Mouse (Mus musculus): ENCODE data around the gene Tat. TPM values are rescaled to one million over a fixed set of nuclear protein-coding genes. Genes with fewer than 3 reads are reported as not detected.

Gene Tat
- polyA plus RNA-seq, 1 experiment from 2014 or later: not detected

DNA sequence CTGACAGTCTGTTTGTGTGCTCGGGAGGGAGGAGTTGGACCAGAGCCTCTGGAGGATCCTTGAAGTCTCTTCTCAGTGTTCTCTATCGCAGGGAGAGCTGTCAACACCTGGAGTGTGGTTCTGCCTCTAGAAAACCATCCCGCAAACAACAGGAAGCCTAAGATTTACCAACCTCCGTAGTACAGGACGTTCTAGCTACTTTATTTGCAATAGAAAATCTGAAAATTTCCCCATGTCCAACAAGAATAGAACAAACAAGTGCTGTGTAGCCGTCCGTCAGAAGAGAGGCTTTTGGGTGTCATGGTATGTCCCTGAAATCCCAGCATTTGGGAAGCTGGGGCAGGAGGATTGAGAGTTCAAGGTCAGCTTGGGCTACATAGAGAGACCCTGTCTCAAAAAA lies 2.5 kb upstream of the Tat start:
- 82% methylated on average over 7 of the region's 7 CpGs for WGBS
- H3K9ac ChIP-seq: no peak overlapping the region
- no peak overlapping the region for H3K27ac ChIP-seq (replicated peaks)

DNA sequence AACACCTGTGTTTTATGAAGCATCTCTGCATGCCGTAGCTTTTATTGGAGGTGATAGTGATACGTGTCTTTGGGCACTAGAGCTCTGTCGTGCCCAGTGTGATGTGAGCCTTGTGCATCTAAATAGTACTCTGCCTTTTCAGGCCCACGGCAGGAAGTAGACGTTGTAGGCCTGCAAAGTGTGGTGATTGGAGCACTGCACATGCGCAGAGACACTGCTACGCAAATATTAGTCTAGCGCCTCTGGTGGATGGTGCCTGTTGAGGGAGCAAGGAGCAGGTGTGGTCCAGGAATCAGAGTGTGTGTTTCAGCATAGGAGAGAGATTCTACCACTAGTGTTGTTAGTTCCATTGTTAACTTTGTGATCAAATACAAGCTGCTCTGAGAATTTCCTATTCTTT lies 1.1 kb upstream of the Tat start:
- H3K4me1 ChIP-seq (replicated peaks): peaks cover 10% of the 10 kb centered on the region; the same call in 1 of the 2 replicates
- no peak overlapping the region for H3K4me3 ChIP-seq
- H3K36me3 ChIP-seq: no peaks in the 10 kb centered on the region
- no peak overlapping the region for H3K9ac ChIP-seq
- H3K27me3 ChIP-seq: no peaks in the 10 kb centered on the region
- 91% methylated on average over 8 of the region's 8 CpGs for WGBS
- no peak overlapping the region for H3K4me2 ChIP-seq
- H3K27ac ChIP-seq (replicated peaks): no peak overlapping the region
- H3K9me3 ChIP-seq: no peaks in the 10 kb centered on the region
- ATAC-seq (ENCODE audit: low FRiP score, low read depth): no peak

More for the DNA sequence above, 2.5 kb upstream of the Tat start:
- no peak overlapping the region for H3K4me3 ChIP-seq
- no peak for ATAC-seq (ENCODE audit: low FRiP score, low read depth)
- H3K4me1 ChIP-seq (replicated peaks): peaks cover 19% of the 10 kb centered on the region
- H3K27me3 ChIP-seq: no peaks in the 10 kb centered on the region
- no peak overlapping the region for H3K4me2 ChIP-seq
- H3K9me3 ChIP-seq: no peaks in the 10 kb centered on the region
- no peaks in the 10 kb centered on the region for H3K36me3 ChIP-seq

DNA sequence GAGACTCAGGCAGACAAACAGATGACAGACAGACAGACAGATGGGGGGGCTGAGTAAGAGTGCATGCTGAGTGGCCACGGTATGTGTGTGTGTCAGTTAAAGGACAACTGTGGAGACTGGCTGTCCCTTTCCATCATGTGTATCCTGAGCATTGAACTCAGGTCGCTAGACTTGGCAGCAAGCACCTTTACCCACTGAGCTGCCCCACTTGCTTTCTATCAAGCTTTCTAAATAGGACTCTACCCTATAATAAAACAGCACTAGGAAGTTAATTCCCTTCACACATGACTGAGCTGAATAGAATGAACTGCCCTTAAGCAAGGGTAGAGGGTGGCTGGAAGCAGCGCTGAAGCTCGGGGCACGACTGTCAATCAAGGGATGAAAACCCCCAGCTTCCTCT lies 1.9 kb downstream of the Tat start:
- H3K4me3 ChIP-seq: no peak overlapping the region
- H3K4me2 ChIP-seq: no peak overlapping the region
- H3K36me3 ChIP-seq: no peaks in the 10 kb centered on the region
- no peaks in the 10 kb centered on the region for H3K4me1 ChIP-seq (replicated peaks)
- WGBS: 63% methylated on average over 5 of the region's 5 CpGs
- H3K9ac ChIP-seq: no peak overlapping the region
- no peaks in the 10 kb centered on the region for H3K9me3 ChIP-seq
- H3K27ac ChIP-seq (replicated peaks): no peak overlapping the region
- no peaks in the 10 kb centered on the region for H3K27me3 ChIP-seq
- no peak for ATAC-seq (ENCODE audit: low FRiP score, low read depth)

DNA sequence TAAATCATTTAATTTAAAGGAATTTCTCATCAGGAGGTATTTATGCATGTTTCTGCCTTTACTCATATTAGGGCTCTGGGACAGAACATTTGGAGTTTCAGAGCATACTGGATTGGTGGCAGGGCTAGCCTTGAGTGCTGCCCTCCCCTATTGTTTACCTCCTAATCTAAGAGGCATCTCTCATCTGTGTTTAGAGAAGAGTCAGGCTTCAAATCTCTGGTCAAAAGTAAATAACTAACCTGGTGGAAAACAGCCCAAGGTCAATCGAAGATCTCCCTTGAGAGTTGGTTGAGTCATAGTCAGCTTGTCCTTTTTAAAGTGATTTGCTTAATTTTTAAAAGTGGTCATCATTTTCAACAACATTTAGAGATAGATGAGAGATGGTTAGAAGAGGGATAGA lies 2.7 kb downstream of the Tat start:
- no peaks in the 10 kb centered on the region for H3K9me3 ChIP-seq
- ATAC-seq (ENCODE audit: low FRiP score, low read depth): no peak
- no peak overlapping the region for H3K27ac ChIP-seq (replicated peaks)
- no peaks in the 10 kb centered on the region for H3K36me3 ChIP-seq
- no peak overlapping the region for H3K4me2 ChIP-seq
- 91% methylated on average over 1 of the region's 1 CpGs for WGBS
- H3K9ac ChIP-seq: no peak overlapping the region
- no peak overlapping the region for H3K4me3 ChIP-seq
- H3K4me1 ChIP-seq (replicated peaks): no peaks in the 10 kb centered on the region
- no peaks in the 10 kb centered on the region for H3K27me3 ChIP-seq

DNA sequence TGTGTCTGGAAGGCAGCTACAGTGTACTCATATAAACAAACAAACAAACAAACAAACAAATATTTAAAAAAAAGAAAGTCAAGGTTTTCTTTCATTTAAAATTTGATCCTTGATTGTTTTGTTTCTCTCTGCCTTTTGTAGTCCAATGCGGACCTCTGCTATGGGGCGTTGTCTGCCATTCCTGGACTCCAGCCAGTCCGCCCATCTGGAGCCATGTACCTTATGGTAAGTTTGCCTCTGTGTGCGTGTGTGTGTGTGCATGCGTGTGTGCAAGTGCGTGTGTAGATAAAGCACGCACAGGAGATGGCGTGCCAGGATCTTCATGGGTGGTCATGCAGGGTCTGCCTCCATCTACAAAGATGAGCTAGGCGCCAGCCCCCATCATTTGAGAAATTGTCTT lies 7.1 kb downstream of the Tat start:
- no peak overlapping the region for H3K4me2 ChIP-seq
- no peak overlapping the region for H3K9ac ChIP-seq
- H3K27ac ChIP-seq (replicated peaks): no peak overlapping the region
- no peak for ATAC-seq (ENCODE audit: low FRiP score, low read depth)
- no peaks in the 10 kb centered on the region for H3K36me3 ChIP-seq
- no peak overlapping the region for H3K4me3 ChIP-seq
- H3K4me1 ChIP-seq (replicated peaks): no peaks in the 10 kb centered on the region
- H3K9me3 ChIP-seq: no peaks in the 10 kb centered on the region
- no peaks in the 10 kb centered on the region for H3K27me3 ChIP-seq
- WGBS: 80% methylated on average over 9 of the region's 9 CpGs

DNA sequence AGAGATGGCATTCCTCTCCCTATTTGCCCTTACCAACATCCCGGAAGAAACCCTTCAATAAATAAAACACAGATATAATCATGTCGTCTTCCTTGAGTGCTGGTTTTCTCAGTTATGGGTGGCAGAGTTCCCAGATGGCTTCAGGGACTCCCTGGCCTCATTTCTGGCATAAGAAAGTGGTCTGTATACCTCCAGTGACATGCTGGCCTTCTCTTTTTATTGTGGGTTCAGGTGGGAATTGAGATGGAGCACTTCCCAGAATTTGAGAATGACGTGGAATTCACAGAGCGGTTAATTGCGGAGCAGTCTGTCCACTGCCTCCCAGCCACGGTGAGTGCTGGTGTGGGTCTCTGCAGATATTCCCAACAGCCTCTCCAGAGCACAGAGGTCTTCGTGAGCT lies 7.8 kb downstream of the Tat start:
- no peak overlapping the region for H3K4me2 ChIP-seq
- no peak overlapping the region for H3K9ac ChIP-seq
- H3K4me1 ChIP-seq (replicated peaks): no peaks in the 10 kb centered on the region
- H3K27me3 ChIP-seq: no peaks in the 10 kb centered on the region
- H3K4me3 ChIP-seq: no peak overlapping the region
- H3K36me3 ChIP-seq: no peaks in the 10 kb centered on the region
- no peak overlapping the region for H3K27ac ChIP-seq (replicated peaks)
- H3K9me3 ChIP-seq: no peaks in the 10 kb centered on the region
- WGBS: 73% methylated on average over 7 of the region's 7 CpGs
- no peak for ATAC-seq (ENCODE audit: low FRiP score, low read depth)

DNA sequence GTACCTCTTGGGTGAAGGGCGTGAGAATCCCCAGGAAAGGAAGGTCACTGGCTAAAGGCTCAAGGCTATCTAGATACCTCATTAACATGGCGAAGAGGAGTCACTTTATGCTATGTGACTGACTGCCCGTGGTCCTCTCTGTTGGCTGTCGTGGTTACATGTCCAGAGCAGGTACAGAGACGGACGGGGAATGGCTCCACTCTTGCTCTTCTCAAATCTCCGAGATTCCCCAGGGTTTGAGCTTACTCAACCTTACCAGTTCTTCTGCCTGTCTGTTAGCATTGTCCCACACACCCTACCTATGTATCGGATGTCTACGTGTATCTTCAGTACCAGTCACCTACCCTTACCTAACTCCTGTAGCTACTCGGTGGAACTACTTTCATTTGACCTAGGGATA lies 9.7 kb downstream of the Tat start:
- Histone ChIP-seq H3K27me3 (no peaks in the 10 kb centered on the region), H3K4me1 (replicated peaks) (no peaks in the 10 kb centered on the region), H3K9ac (no peak overlapping the region), H3K36me3 (no peaks in the 10 kb centered on the region), H3K4me3 (no peak overlapping the region), H3K4me2 (no peak overlapping the region), H3K9me3 (no peaks in the 10 kb centered on the region), H3K27ac (replicated peaks) (no peak overlapping the region)
- no peak for ATAC-seq (ENCODE audit: low FRiP score, low read depth)
- WGBS: 88% methylated on average over 10 of the region's 10 CpGs

DNA sequence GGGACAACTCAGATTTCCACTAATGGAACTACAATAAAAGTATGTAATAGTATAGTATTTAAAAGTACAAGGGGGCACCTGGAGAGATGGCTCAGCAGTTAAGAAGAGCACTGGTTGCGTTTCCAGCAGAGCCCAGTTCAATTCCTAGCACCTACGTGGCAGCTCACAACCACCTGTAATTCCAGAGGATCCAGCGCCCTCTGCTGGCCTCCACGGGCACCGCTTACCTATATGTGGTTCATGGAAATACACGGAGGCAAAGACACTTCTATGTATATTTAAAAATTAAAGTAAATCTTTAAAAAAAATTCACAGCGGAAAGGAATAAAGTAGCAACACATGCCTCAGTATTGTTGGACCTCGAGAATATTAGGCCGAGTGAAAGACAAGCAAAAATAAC lies 12.7 kb downstream of the Tat start:
- peaks cover 8% of the 10 kb centered on the region for H3K4me1 ChIP-seq (replicated peaks)
- no peaks in the 10 kb centered on the region for H3K27me3 ChIP-seq
- ATAC-seq (ENCODE audit: low FRiP score, low read depth): no peak
- no peaks in the 10 kb centered on the region for H3K9me3 ChIP-seq
- no peak overlapping the region for H3K4me2 ChIP-seq
- no peak overlapping the region for H3K27ac ChIP-seq (replicated peaks)
- H3K4me3 ChIP-seq: no peak overlapping the region
- 35% methylated on average over 9 of the region's 9 CpGs for WGBS
- H3K36me3 ChIP-seq: no peaks in the 10 kb centered on the region
- no peak overlapping the region for H3K9ac ChIP-seq

DNA sequence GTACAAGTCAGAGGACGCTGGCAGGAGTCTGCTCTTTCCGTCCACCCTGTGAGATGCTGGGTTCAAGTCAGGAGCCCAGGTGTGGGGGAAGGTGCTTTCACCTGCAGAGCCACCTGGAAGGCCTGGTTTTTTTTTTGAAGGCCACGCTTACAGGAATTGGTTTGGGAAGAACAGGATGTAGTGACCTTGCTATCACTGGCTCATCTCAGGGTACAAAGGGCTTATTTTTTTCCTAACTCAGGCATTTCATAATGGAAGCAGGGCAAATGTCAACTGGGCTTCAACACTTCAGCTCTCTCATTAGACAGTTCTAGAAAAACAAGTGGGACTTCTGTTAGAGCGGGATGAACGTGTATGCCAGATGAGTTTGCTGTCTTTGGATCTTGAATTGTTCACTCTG lies 14.1 kb downstream of the Tat start:
- Histone ChIP-seq H3K9ac (no peak overlapping the region), H3K4me1 (replicated peaks) (peaks cover 8% of the 10 kb centered on the region), H3K4me3 (no peak overlapping the region), H3K36me3 (no peaks in the 10 kb centered on the region), H3K4me2 (no peak overlapping the region), H3K9me3 (no peaks in the 10 kb centered on the region), H3K27me3 (no peaks in the 10 kb centered on the region), H3K27ac (replicated peaks) (no peak overlapping the region)
- 84% methylated on average over 5 of the region's 5 CpGs for WGBS
- ATAC-seq (ENCODE audit: low FRiP score, low read depth): no peak

DNA sequence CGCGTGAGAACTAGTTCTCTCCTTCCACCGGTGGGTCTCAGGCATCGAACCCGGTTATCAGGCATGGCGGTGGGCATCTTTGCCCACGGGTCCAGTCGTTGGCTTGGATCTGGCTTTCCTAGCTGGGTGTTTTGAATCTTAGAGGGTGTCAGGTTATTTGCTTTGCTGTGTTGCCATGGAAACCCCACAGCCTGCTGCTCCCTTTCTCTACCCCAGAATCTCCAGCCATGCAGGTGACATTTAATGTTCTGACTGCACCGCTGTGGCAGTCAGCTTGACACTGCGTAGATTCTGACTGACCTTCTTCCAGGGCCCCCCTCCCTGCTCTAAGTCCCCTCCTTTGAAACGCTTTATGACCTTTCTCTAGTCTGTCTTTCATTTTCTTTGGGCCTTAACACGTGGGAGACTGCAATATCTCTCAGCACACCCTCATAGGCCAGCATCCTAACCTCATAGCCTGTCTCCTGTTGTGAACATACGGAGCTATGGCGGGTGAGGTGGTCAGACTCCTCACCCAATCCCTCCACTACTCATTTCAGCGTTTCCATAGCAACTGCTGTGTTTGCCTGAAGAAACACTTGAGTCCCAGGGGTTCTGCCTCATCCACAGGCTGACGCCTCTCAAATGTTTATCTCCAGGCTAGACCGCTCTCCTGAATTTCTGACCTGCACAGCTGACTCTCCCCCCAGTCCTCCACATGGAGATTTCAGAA lies 16.2 kb downstream of the Tat start:
- peaks cover 2% of the 10 kb centered on the region; the same call in 1 of the 2 replicates for H3K27me3 ChIP-seq
- ATAC-seq (ENCODE audit: low FRiP score, low read depth): peak; percentile 85

DNA sequence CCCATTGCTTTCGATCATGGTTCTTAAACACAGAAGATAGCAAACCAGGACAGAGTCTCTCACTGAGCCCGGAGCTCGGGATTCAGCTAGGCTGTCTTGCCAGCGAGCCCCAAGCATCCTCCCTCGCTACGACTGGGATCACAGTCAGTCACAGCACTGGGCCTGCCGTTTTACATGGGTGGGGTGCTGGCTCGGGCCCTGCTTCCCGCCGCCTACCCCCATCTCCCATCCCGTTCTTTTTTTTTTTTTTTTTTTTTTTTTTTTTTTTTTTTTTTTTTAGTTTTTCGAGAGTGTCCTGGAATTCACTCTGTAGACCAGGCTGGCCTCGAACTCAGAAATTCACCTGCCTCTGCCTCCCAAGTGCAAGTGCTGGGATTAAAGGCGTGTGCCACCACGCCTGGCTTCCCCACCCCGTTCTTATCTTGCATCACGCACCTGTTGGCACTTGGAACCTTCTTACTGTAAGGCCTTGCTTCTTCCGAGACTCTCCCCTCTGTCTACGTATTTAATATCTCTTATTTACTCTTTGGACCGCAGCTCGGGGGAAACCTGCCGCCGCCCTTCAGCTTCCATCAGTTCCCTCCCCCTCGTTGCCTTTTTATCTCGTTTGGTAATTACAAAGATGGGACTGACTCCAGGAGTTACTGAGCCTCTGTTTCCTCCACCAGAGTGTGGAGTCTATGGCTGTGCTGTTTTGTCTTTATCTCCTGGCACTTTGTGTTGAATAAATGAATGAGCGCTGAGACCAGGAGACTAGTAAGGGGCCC lies 18.2 kb downstream of the Tat start:
- H3K27me3 ChIP-seq: peaks cover 4% of the 10 kb centered on the region; the same call in 1 of the 2 replicates
- no peak overlapping the region for H3K27ac ChIP-seq (replicated peaks)
- H3K4me2 ChIP-seq: no peak overlapping the region
- no peaks in the 10 kb centered on the region for H3K9me3 ChIP-seq
- H3K9ac ChIP-seq: no peak overlapping the region
- WGBS: 90% methylated on average over 26 of the region's 26 CpGs
- peaks cover 8% of the 10 kb centered on the region for H3K4me1 ChIP-seq (replicated peaks)
- H3K36me3 ChIP-seq: no peaks in the 10 kb centered on the region
- ATAC-seq (ENCODE audit: low FRiP score, low read depth): no peak
- H3K4me3 ChIP-seq: no peak overlapping the region

More for the DNA sequence above, 16.2 kb downstream of the Tat start:
- H3K9me3 ChIP-seq: no peaks in the 10 kb centered on the region
- H3K4me1 ChIP-seq (replicated peaks): peaks cover 8% of the 10 kb centered on the region
- H3K27ac ChIP-seq (replicated peaks): peak overlapping the region; percentile 75
- 46% methylated on average over 17 of the region's 17 CpGs for WGBS
- H3K36me3 ChIP-seq: no peaks in the 10 kb centered on the region
- H3K4me2 ChIP-seq: 0 out of 2 replicates have a peak overlapping the region, but pooled peaks have one; percentile 3
- H3K9ac ChIP-seq: no peak overlapping the region
- H3K4me3 ChIP-seq: no peak overlapping the region

DNA sequence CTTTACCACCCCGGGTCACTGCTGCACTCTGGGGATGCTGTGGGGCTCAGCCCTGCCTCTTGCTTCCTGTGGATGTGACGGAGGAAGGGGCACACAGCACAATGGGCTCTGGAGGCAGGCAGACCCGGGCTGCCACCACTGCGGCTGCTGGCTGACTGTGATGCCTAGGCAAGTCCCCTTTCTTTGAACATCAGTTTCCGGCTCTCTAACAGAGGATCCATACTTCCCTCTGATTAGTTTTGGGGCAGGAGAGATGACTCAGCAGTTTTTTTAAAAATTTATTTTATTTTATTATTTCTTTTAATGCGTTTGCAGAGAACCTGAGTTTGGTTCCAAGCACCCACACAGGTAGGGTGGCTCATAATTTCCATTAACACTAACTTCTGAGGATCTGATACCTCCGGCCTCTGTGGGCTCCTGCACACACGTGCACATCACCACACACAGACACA lies 18.8 kb downstream of the Tat start:
- H3K4me2 ChIP-seq: no peak overlapping the region
- H3K4me1 ChIP-seq (replicated peaks): peaks cover 8% of the 10 kb centered on the region
- no peak for ATAC-seq (ENCODE audit: low FRiP score, low read depth)
- no peak overlapping the region for H3K9ac ChIP-seq
- no peak overlapping the region for H3K27ac ChIP-seq (replicated peaks)
- no peaks in the 10 kb centered on the region for H3K36me3 ChIP-seq
- H3K9me3 ChIP-seq: no peaks in the 10 kb centered on the region
- no peak overlapping the region for H3K4me3 ChIP-seq
- 68% methylated on average over 8 of the region's 8 CpGs for WGBS
- peaks cover 4% of the 10 kb centered on the region; the same call in 1 of the 2 replicates for H3K27me3 ChIP-seq
